Mouse (Mus musculus) skeletal muscle tissue, adult 2 months (tissue): ENCODE results near the gene Tmem215.

Experiments
- DNase-seq: peaks from one replicate; pipeline ENCODE4 v3.0.0-alpha.2; 2012; ENCODE audit warnings: low read depth, low spot score

Tmem215 gene

DNA sequence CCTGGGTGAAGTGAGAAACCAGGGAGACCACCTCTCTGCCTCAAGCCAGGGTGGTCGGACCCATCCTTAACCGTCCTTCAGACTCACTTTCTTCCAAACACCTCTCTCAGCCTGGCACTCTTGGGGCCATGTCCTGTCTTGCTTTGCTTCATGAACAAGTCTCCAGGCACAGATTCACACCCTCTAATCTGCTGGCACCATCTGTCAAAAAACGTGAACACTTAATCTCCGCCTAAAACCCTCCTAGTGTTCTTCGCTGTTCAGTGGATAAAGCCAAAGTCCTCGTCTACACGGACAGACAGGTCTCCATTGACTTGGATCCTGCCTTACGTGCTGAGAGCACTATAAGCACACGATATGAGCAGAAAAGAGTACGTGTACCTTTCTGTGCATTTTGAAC is at the start of gene Tmem215:
Gene Tmem215 (plus strand): TSS at position 301 of the 400 bp plus-strand sequence.
- no peak for DNase-seq

- DNase-seq: no peak
Measured at GRCm38 (mm10) chr4:40431916-40432315, 40.1 kb upstream of the Tmem215 start.

GRCm38 (mm10) chr4:40433379-40433778 is 38.6 kb upstream of the Tmem215 start:
- no peak for DNase-seq

- DNase-seq: no peak
Measured at GRCm38 (mm10) chr4:40434388-40434787, 37.6 kb upstream of the Tmem215 start.

DNA sequence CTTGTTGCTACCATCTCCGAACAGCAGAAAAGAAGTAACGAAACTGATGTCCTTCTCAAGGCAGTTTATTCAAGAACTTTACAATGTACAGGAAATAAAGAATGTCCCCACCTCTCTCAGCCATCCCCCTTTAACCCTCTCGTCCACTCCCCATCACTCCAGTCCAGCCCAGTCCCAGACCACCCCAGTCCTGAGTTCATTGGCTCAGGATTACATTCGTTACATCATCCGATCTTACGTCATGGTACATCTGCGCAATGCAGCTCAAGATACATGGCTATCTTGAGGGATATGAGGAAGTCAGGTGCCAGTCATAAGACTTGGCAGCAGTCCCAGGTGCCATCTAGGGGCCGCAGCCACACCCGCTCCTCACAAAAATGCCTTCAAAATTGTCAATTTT is 28.4 kb upstream of the Tmem215 start:
- no peak for DNase-seq

DNA sequence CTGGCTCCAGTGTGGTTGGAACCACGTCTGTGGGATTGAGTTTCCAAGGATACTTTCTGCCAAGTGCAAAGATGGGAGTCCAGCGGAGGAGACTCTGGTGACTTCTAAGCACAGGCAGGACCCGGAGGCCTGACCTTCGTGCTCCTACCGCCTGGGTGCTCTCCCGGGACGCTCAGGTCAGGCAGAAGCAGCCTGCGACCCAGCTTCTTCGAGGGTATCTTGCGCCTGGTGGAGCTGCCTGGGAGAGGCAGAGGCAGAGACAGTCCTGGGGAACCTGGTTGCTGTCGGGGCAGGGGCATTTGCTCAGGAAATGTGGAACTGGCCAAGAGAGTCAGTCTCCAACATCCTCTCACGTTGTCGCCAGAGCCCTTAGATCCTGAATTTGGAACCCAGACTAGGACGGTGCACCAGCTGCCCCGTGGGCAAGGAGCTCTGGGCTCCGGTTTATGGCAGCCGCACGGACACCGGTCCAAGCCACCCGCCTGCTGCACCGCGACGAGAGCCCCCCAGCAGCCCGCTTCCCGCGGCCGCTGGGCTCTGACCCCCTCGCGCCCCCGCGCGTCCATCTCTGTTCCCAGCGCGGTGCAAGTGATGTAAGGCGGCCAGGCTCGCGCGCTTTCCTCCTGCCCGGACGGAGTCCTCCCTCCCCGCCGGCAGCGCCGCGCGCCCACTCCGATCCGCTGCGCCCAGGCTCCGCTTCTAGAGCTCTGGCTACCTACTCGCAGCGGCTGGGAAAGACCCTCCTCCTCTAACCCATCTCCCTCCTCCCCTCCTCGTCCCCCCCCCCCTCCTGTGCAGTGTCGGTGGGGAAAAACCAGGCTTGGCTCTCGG is 935 bp downstream of the Tmem215 start:
- DNase-seq: no peak

GRCm38 (mm10) chr4:40473911-40474310 is 1.9 kb downstream of the Tmem215 start:
- no peak for DNase-seq

- no peak for DNase-seq
Measured at GRCm38 (mm10) chr4:40477963-40478362, 6.0 kb downstream of the Tmem215 start.

- no peak for DNase-seq
Measured at GRCm38 (mm10) chr4:40486546-40486945, 14.6 kb downstream of the Tmem215 start.

DNA sequence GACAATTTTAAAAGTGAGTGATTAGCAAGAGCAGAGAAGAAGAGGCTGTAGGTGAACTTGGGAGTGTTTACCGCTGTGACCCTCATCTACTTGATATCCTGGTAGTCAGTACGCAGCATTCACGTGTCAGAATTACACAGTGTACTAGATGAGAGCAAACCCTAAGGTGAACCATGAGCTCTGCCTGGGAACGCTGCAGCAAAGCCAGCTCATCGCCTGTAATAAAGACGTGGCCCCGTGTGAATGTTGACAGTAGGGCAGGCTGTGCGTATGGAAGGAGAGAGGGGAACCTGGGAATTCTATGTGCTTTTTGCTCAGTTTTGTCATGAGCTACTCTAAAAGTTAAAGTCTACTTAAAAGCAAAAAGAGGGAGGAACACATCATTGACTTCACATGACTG is 19.8 kb downstream of the Tmem215 start:
- no peak for DNase-seq

DNA sequence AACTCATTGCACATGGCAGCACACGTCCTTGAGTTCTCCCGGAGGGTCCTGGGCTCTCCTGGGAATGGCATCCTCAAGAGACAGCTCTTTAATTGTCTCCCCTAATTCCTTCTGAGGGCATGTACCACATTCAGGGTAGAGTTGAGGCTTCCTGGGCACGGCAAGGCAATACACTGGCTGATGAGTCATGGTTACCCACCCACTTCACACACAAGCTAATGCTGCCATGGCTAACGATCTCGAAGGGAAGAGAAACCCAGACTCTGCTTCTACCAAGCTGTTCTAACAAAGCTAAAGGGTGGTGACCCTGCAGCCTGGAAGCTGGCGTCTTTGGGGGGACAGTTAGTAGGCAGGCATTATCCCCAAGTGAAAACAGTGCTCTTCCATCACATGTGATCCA is 24.4 kb downstream of the Tmem215 start:
- no peak for DNase-seq

GRCm38 (mm10) chr4:40496828-40497227 is 24.8 kb downstream of the Tmem215 start:
- no peak for DNase-seq

- no peak for DNase-seq
Measured at GRCm38 (mm10) chr4:40499812-40500591, 28.0 kb downstream of the Tmem215 start.

- no peak for DNase-seq
Measured at GRCm38 (mm10) chr4:40502459-40502858, 30.5 kb downstream of the Tmem215 start.

- DNase-seq: no peak
Measured at GRCm38 (mm10) chr4:40509534-40509933, 37.6 kb downstream of the Tmem215 start.

DNA sequence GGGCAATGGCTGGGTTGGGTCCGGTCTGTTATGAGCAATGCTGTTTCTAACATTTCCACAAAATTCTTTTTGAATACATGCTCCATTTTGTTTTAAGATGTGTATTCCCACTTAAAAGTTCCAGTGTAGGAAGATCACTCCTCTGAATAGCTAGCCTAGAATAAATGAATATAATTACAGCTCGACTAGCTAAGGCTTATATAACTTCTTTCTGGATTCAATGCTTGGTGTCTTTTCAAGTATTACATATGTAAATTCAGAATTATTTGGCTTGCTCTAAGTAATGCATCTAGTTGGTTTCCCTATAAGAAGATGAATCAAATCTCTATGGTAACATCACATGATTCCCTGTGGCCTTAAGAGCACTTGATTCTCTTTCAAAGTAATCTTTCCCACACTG is 41.3 kb downstream of the Tmem215 start:
- no peak for DNase-seq

DNA sequence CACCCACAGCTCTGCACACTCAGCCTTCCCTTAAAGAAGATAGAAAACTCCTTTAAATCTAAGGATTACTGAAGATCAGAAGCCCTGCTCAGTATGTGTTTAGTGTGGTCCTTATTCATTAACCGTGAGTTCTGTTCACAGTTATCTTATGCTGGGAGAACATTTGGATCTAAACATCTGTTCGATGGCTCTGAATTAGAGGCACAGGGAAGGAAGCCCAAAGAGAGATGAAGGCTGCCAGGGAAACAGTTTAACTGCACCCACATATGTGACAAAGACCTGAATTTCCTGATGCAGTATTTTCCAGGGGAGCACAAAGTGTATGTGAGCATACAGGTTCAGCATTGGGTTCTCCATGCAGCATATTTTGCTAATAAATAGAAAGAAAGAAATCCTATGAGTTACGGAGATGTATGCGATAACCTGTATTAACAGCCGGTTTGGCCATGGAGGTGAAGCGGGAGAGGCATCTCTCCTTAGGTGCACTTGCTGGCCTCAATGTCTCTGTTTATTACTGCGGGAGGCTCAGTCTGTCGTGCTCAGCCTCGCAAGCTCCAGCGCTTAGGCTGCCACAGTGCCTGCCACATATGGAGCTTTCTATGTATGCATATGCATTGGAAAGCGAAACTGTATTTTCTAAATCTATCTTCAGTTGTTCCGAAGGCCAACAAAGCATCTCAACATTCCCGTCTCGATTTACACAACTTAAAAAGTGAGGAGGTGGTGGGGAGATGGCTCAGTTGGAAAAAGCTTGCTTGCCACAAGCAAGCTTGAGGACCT is 46.8 kb downstream of the Tmem215 start:
- DNase-seq: no peak
